Mouse (Mus musculus): ENCODE measurements around the gene Dpp8. TPM values are rescaled to one million over a fixed set of nuclear protein-coding genes. Genes with fewer than 3 reads are reported as not detected.

Gene Dpp8
- polyA plus RNA-seq, 1 experiment from 2014 or later = 26.4 TPM

DNA sequence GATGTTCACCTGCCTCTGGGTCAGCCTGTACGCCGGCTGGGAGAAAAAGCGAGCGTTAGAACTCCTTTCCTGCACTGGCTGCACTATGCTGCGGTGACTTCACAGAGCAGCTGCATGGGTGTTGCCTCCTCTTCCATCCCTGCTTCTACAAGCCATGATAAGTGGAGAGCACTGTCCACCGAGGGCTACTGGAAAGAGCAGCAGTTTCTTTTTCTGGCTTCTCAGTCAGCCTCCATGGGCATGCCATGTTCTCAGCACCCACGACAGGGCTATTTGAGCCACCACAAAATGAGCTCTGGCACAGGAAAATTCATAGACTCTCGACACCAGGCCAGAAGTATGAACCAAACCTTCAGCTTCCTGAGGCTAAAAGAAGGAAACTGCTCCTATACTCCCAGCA, 26.5 kb upstream of the Dpp8 start:
- WGBS = 97% methylated on average over 8 of the region's 8 CpGs
- peaks cover 48% of the 10 kb centered on the region for H3K36me3 ChIP-seq (ENCODE audit: control insufficient read depth, insufficient read depth, low read length)
- H3K27me3 ChIP-seq (replicated peaks; ENCODE audit: control insufficient read depth, insufficient read depth, low read length) = no peaks in the 10 kb centered on the region
- no peak overlapping the region for H3K4me3 ChIP-seq (ENCODE audit: low read depth, low read length)
- H3K9me3 ChIP-seq (ENCODE audit: control insufficient read depth, low read length) = no peaks in the 10 kb centered on the region
- no peak for ATAC-seq (replicated peaks; ENCODE audit: low FRiP score, low TSS enrichment, low read depth)
- no peaks in the 10 kb centered on the region for H3K4me1 ChIP-seq (replicated peaks; ENCODE audit: control insufficient read depth, insufficient read depth, low read length)
- no peak overlapping the region for H3K4me2 ChIP-seq (ENCODE audit: low read length)
- no peak overlapping the region for H3K27ac ChIP-seq (ENCODE audit: low read depth)
- DNase-seq (ENCODE audit: low spot score) = no peak
- H3K9ac ChIP-seq (ENCODE audit: low read length) = no peak overlapping the region

DNA sequence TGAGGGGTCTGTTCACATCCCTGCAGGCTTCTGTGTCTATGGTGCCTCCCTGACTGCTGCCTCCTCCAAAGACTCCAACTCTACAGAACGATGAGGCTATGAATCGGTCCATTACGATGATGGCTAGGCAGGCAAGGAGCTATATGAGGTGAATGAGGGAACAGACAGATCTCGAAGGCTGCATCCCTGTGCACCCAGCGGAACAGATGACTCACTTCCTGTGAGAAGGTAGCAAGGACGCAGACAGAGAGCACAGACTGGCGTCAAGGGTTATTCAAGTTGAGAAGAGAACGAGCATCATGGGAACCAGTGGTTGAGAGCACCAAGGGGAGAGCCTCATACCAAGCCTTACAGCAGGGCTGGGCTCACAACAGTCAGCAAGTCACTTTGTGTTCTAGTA, 21.6 kb upstream of the Dpp8 start:
- no peaks in the 10 kb centered on the region for H3K4me1 ChIP-seq (replicated peaks; ENCODE audit: control insufficient read depth, insufficient read depth, low read length)
- no peak overlapping the region for H3K4me2 ChIP-seq (ENCODE audit: low read length)
- H3K4me3 ChIP-seq (ENCODE audit: low read depth, low read length) = no peak overlapping the region
- no peak overlapping the region for H3K9ac ChIP-seq (ENCODE audit: low read length)
- DNase-seq (ENCODE audit: low spot score) = no peak
- ATAC-seq (replicated peaks; ENCODE audit: low FRiP score, low TSS enrichment, low read depth) = no peak
- no peak overlapping the region for H3K27ac ChIP-seq (ENCODE audit: low read depth)
- 78% methylated on average over 8 of the region's 8 CpGs for WGBS
- H3K27me3 ChIP-seq (replicated peaks; ENCODE audit: control insufficient read depth, insufficient read depth, low read length) = no peaks in the 10 kb centered on the region
- peaks cover 14% of the 10 kb centered on the region for H3K36me3 ChIP-seq (ENCODE audit: control insufficient read depth, insufficient read depth, low read length)
- H3K9me3 ChIP-seq (ENCODE audit: control insufficient read depth, low read length) = no peaks in the 10 kb centered on the region

DNA sequence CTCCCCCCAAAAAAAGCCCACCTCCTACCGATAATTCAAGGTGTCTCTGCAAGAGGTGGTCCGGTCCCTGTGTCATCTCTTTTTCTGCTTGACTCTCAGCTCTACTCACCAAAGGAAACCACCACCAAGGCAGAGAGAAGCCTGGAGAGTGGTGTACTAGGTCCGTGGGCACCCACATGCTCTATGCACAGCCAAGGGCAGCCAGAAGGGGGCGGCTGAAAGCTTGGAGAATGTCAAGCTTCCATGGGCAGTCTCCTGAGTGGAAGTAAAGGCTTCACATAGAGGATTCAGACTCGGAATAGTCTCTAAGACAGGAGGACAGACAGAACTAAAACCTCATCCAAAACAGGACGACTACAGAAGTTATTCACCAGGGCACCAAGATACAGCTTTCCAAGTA, 20.9 kb upstream of the Dpp8 start:
- Histone ChIP-seq H3K4me2 (ENCODE audit: low read length) (no peak overlapping the region), H3K36me3 (ENCODE audit: control insufficient read depth, insufficient read depth, low read length) (peaks cover 9% of the 10 kb centered on the region), H3K4me3 (ENCODE audit: low read depth, low read length) (no peak overlapping the region), H3K9ac (ENCODE audit: low read length) (no peak overlapping the region), H3K4me1 (replicated peaks; ENCODE audit: control insufficient read depth, insufficient read depth, low read length) (no peaks in the 10 kb centered on the region; the same call in 1 of the 2 replicates), H3K27ac (ENCODE audit: low read depth) (no peak overlapping the region), H3K9me3 (ENCODE audit: control insufficient read depth, low read length) (no peaks in the 10 kb centered on the region), H3K27me3 (replicated peaks; ENCODE audit: control insufficient read depth, insufficient read depth, low read length) (no peaks in the 10 kb centered on the region)
- DNase-seq (ENCODE audit: low spot score) (no peak), ATAC-seq (replicated peaks; ENCODE audit: low FRiP score, low TSS enrichment, low read depth) (no peak)
- 59% methylated on average over 6 of the region's 6 CpGs for WGBS

DNA sequence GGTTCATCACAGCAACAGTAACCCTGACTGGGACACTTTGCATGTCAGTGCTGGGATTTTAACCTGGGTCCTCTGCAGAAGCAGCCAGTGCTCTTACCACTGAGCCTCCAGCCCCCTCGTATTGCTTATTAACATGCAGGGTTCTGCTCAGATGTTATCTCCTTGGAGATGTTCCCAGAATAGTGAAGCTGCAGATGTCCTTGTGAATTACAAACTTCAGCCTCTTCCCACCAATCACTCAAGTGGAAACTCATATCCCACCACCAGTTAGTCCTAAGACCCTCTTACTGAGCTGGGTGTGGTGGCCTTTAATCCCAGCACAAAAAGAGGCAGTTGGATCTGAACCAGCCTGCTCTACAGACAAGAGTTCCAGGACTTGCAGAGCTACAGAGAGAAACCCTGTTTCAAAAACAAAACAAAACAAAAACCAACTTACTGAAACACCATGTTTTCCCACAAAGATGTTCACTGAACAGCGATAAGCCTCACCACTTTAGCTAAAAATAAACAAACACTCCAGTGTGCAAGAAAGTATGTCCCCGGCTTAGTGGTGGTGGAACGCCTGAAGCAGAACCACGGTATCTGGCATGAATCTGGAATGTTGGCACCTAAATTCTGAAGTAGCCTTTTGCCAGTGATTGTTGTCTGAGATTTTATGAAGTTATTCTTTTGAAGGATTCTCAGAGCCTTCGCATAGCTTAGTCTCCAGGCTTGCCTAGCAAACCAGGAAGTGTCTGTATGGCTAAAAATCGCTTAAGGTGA, 16.6 kb upstream of the Dpp8 start:
- Histone ChIP-seq H3K4me3 (ENCODE audit: low read depth, low read length) (no peak overlapping the region), H3K9me3 (ENCODE audit: control insufficient read depth, low read length) (no peaks in the 10 kb centered on the region), H3K27me3 (replicated peaks; ENCODE audit: control insufficient read depth, insufficient read depth, low read length) (no peaks in the 10 kb centered on the region), H3K36me3 (ENCODE audit: control insufficient read depth, insufficient read depth, low read length) (no peaks in the 10 kb centered on the region), H3K4me2 (ENCODE audit: low read length) (no peak overlapping the region), H3K4me1 (replicated peaks; ENCODE audit: control insufficient read depth, insufficient read depth, low read length) (peaks cover 24% of the 10 kb centered on the region), H3K9ac (ENCODE audit: low read length) (no peak overlapping the region), H3K27ac (ENCODE audit: low read depth) (no peak overlapping the region)
- no peak for DNase-seq (ENCODE audit: low spot score)
- WGBS = 61% methylated on average over 7 of the region's 7 CpGs
- no peak for ATAC-seq (replicated peaks; ENCODE audit: low FRiP score, low TSS enrichment, low read depth)

DNA sequence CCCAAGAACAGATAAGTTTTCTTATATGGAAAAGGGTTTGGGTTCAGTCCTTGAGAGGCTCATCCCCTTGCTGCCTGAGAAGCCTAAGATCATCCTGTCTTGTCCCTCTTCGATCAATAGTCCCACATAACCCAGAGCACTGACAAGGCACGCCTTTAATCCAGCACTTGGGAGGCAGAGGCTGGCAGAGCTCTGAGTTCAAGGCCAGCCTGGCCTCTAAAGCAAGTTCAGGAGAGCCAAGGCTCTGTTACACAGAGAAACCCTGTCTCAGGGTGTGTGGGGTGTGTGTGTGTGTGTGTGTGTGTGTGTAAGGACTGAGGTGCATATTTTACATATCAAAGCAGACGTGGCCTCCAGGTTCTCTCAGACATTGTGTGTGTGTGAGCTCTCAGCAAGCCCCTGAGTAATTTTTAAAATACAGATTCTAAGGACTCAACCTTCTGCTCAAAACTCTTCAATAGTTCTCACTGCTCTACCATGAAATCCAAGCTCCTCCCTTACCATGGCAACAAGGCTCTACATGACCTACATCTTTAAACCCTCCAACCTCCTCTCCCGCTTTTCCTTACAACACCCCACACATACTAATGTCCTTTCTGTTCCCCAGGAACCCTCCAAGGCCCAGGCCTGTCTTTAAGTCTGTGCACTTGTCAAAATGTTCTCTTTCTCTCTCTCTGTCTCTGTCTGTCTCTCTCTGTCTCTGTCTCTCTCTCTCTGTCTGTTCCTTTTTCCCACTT, 15.8 kb upstream of the Dpp8 start:
- Histone ChIP-seq H3K9ac (ENCODE audit: low read length) (no peak overlapping the region), H3K27me3 (replicated peaks; ENCODE audit: control insufficient read depth, insufficient read depth, low read length) (no peaks in the 10 kb centered on the region), H3K4me3 (ENCODE audit: low read depth, low read length) (no peak overlapping the region), H3K36me3 (ENCODE audit: control insufficient read depth, insufficient read depth, low read length) (no peaks in the 10 kb centered on the region), H3K4me1 (replicated peaks; ENCODE audit: control insufficient read depth, insufficient read depth, low read length) (peaks cover 24% of the 10 kb centered on the region), H3K27ac (ENCODE audit: low read depth) (no peak overlapping the region), H3K9me3 (ENCODE audit: control insufficient read depth, low read length) (no peaks in the 10 kb centered on the region), H3K4me2 (ENCODE audit: low read length) (no peak overlapping the region)
- DNase-seq (ENCODE audit: low spot score) (no peak), ATAC-seq (replicated peaks; ENCODE audit: low FRiP score, low TSS enrichment, low read depth) (no peak)
- 89% methylated on average over 4 of the region's 4 CpGs for WGBS

DNA sequence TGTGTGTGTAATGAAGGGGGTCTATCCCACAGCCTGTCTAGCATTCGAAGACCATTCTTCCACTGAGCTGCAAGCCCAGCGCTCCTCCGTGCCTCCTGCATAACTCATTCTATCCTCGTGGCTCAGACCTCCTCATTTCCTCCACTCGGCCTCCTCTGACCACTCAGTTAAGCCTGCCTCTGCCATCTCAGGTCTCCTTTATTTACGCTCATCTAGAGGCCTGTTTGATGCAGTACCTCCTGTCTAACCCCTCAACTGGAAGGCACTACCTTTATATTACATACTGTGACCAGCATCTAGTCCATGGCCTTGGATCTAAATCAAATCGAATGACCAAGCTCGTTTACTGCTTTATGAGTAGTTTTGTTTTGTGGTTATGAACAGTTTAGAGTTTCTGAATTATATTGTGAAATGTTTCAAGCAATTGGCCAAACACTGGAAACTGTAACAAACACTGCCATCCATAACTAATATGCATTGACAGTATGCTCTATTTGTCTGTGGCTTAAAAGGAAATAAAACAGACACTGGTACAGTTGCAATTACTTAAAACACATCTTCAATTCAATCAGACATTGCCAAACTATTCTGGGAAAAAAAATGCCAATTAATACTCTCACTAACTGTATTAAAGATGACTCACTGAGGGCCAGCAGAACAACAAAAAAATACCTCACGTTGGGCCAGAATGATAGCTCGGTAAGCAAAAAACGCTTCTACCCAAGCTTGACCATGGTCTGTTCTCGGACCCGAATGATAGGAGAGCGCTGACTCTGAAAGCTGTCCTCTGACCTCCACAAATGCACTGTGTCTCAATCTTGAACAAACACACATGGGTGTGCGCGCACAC, 15.0 kb upstream of the Dpp8 start:
- Histone ChIP-seq H3K27ac (ENCODE audit: low read depth) (no peak overlapping the region), H3K4me3 (ENCODE audit: low read depth, low read length) (no peak overlapping the region), H3K9ac (ENCODE audit: low read length) (no peak overlapping the region), H3K4me2 (ENCODE audit: low read length) (no peak overlapping the region), H3K9me3 (ENCODE audit: control insufficient read depth, low read length) (no peaks in the 10 kb centered on the region), H3K4me1 (replicated peaks; ENCODE audit: control insufficient read depth, insufficient read depth, low read length) (peaks cover 27% of the 10 kb centered on the region), H3K36me3 (ENCODE audit: control insufficient read depth, insufficient read depth, low read length) (no peaks in the 10 kb centered on the region), H3K27me3 (replicated peaks; ENCODE audit: control insufficient read depth, insufficient read depth, low read length) (no peaks in the 10 kb centered on the region)
- no peak for ATAC-seq (replicated peaks; ENCODE audit: low FRiP score, low TSS enrichment, low read depth)
- DNase-seq (ENCODE audit: low spot score) = no peak
- 79% methylated on average over 16 of the region's 16 CpGs for WGBS

DNA sequence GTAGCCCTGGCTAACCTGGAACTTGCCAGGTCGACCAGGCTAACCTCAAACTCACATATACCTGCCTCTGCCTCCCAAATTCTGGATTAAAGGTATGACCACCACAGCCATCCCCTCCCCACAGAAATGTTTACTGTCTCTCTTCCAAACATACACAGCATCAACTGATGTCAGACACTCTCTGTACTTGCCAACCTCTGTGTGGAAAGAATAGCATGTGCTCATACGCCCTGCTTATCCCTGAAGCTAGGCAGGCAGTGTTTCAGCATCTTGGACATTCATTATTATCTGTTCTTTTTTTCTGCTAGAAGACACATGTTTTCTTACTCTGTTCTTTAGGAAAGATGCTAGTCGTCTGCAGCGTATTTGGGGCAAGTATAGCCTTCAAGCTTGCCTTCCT, 14.3 kb upstream of the Dpp8 start:
- no peak overlapping the region for H3K27ac ChIP-seq (ENCODE audit: low read depth)
- no peaks in the 10 kb centered on the region for H3K9me3 ChIP-seq (ENCODE audit: control insufficient read depth, low read length)
- H3K36me3 ChIP-seq (ENCODE audit: control insufficient read depth, insufficient read depth, low read length) = no peaks in the 10 kb centered on the region
- no peak overlapping the region for H3K4me3 ChIP-seq (ENCODE audit: low read depth, low read length)
- no peaks in the 10 kb centered on the region for H3K27me3 ChIP-seq (replicated peaks; ENCODE audit: control insufficient read depth, insufficient read depth, low read length)
- peaks cover 32% of the 10 kb centered on the region for H3K4me1 ChIP-seq (replicated peaks; ENCODE audit: control insufficient read depth, insufficient read depth, low read length)
- no peak overlapping the region for H3K4me2 ChIP-seq (ENCODE audit: low read length)
- ATAC-seq (replicated peaks; ENCODE audit: low FRiP score, low TSS enrichment, low read depth) = no peak
- WGBS = 79% methylated on average over 4 of the region's 4 CpGs
- no peak overlapping the region for H3K9ac ChIP-seq (ENCODE audit: low read length)
- DNase-seq (ENCODE audit: low spot score) = no peak

DNA sequence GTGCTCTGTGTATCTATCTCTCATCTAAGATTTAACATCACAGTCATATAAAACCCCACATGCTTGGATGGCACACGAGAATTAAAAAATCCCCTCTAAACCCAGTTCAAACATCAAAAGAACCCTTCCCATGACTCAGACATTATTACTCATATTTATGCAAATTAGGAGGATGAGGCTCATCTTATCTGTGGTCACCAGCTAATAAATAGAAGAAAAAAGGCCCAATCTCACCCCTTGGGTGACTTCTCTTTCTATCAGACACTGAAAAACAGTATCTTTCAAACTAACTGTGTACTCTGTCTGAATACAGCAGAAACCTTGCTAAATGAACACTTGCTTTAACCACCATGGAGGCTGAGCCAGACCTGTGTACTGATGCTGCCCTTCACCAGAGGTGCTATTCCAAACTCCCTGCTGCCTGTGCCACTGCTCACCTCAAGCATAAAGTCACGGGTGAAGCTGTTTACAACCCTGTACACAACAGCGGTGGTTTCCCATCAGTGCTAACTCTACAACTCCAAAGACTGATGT, 13.6 kb upstream of the Dpp8 start:
- DNase-seq (ENCODE audit: low spot score) (no peak), ATAC-seq (replicated peaks; ENCODE audit: low FRiP score, low TSS enrichment, low read depth) (no peak)
- no peak overlapping the region for H3K27ac ChIP-seq (ENCODE audit: low read depth)
- 66% methylated on average over 3 of the region's 3 CpGs for whole genome bisulfite sequencing
- H3K4me1 ChIP-seq (replicated peaks; ENCODE audit: control insufficient read depth, insufficient read depth, low read length) = peaks cover 32% of the 10 kb centered on the region
- no peak overlapping the region for H3K9ac ChIP-seq (ENCODE audit: low read length)
- no peaks in the 10 kb centered on the region for H3K36me3 ChIP-seq (ENCODE audit: control insufficient read depth, insufficient read depth, low read length)
- H3K9me3 ChIP-seq (ENCODE audit: control insufficient read depth, low read length) = no peaks in the 10 kb centered on the region
- 0 out of 2 replicates have a peak overlapping the region, but pooled peaks have one; percentile 4 for H3K4me2 ChIP-seq (ENCODE audit: low read length)
- no peaks in the 10 kb centered on the region for H3K27me3 ChIP-seq (replicated peaks; ENCODE audit: control insufficient read depth, insufficient read depth, low read length)
- no peak overlapping the region for H3K4me3 ChIP-seq (ENCODE audit: low read depth, low read length)
